Mouse (Mus musculus) right cerebral cortex, adult 18-20 months (tissue): ENCODE measurements around the gene E330021D16Rik.

Experiments
- DNase-seq: peaks from one replicate; pipeline ENCODE4 v3.0.0; 2022; ENCODE audit warnings: mixed read lengths

The E330021D16Rik gene

GRCm38 (mm10) chr6:136418889-136419835 lies 3.8 kb upstream of the E330021D16Rik start:
- DNase-seq = no peak

DNA sequence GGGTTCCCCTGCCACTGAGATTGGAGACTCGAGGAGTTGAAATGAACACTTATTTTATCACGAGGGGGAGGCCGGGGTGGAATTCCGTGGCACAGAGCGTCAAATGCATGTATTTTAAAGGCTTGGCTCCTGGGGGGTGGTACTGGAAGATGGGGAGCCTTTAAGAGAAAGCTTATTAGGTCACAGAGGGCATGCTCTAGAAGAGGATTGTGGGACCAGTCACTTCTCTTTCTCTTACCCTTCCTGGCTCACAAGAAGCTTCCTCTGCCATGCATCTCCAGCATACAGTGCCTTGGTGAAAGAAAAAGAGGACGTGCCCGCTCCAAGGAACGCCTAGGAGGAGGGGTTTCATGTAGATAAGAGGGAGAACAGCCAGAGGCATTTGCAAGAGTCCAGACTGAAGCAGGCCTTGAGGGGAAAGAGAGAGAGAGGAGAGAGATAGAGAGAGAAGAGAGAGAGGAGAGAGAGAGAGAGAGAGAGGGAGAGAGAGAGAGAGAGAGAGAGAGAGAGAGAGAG lies 3.0 kb upstream of the E330021D16Rik start:
- DNase-seq = no peak

DNA sequence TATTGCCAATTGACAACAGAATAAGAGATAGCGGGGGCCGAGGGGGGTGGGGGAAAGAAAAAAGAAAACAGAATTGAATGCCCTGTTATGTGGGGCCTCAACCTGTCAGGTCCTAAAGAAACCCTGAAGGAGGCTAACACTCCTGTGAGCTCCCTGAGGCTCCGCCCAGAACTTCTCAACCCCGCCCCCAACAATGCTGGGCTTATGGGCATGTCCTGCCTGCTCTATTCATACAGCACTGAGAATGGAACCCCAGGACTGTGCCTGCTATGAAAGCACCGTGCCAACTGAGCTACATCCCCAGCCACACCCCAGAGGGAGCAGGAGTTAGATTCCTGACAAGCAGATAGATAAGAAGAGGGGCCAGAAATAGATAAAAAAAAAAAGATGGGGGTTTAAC lies 2.5 kb upstream of the E330021D16Rik start:
- no peak for DNase-seq

DNA sequence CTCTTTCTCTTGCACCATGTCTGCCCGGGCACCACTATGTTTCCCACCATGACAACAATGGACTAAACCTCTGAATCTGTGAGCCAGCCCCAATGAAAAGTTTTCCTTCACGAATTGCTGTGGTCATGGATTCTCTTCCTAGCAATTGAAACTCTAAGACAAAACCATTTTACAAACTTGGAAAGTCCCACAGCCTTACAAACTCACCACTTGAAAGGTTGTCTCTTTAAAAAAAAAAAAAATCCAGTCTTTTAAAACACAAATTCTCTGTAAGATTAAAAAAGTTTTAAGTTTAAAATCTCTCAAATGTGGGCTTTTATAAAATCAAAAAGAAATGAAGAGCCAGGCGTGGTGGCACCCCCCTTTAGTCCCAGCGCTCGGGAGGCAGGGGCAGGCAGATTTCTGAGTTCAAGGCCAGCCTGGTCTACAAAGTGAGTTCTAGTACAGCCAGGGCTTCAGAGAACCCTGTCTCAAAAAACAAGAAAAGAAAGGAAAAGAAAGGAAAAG lies 1.5 kb downstream of the E330021D16Rik start:
- no peak for DNase-seq

DNA sequence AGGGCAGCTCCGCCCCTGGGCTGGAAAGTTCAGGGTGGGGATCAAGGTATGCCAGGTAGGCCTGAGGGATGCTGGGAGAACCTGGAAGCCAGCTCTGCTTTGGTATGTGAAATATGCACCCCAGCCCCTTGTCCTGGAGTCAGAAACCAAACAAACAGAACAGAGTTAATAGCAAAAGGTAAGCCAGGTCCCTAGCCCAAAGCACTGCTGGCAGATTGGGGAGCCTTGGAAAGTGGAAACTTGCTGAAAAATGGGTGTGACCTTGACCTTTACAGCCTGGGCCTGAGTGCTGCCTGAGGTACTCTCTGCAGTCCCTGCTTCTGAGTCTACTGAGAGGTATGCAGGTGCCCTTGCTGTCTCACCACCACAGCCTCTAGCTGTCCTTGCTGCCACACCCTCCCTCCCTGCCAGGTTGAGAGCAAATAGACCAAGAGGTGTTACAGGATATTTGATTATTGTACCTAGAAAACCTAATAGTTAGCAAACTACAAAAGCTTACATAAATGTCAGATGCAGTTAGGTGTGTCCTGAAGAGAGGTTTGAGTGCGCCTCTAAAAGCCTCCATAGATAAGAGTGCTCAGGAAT lies 7.7 kb downstream of the E330021D16Rik start:
- no peak for DNase-seq

- no peak for DNase-seq
Observed at GRCm38 (mm10) chr6:136396860-136397259, 18.5 kb downstream of the E330021D16Rik start.

DNA sequence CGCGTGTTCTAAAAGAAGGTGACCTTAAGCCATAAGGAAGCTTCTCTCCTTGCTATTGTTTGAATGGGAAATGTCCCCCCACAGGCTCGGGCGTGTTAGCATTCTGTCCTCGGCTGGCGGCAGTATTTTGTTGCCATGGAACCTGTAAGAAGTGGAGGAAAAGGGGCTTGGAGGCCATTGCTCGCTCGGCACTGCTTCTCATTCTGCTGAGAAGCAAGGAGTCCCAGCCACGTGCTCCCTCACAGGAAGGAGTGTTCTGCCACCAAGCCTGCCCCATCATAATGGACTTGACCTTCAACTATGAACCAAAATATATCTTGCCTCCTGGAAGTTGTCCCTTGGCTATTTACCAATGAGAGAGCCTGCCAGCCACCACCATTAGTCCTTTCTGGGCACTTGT lies 25.1 kb downstream of the E330021D16Rik start:
- no peak for DNase-seq

DNA sequence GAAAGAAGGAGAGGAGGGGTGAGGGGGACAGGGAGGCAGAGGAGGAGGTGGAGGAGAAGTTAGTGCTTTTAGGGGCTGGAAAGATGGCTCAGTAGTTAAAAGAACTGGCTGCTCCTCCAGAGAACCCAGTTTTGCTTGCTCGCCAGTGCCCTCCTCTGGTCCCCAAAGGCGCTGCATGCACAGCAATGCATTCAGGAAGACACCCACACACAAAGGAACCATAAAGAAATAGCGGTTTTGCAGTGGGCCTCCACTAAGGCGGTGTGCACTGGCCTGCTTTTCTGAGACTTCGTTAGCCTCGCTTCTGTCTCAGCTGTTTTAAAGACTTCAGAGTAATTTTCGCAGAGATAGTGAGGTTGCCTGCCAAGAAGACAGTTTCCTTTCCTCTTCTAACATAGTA lies 30.1 kb downstream of the E330021D16Rik start:
- peak; percentile 44 for DNase-seq

DNA sequence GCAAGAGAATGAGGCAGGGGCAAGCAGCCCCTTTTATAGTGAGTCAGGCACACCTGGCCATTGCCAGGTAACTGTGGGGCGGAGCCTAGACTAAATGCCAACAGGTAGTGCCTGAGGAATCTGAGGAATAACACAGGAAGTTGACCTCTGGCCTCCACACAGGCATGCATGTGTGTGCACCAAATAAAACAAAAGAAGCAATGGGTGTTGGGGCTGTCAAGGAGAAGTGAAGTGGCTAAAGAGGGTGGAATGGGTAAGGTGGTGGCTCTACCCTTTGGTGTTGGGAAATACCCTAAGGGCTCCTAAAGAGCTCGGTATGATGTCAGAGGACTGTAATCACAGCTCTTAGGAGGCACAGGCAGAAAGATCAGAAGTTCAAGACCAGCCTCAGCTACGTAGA lies 32.2 kb downstream of the E330021D16Rik start:
- DNase-seq = no peak

DNA sequence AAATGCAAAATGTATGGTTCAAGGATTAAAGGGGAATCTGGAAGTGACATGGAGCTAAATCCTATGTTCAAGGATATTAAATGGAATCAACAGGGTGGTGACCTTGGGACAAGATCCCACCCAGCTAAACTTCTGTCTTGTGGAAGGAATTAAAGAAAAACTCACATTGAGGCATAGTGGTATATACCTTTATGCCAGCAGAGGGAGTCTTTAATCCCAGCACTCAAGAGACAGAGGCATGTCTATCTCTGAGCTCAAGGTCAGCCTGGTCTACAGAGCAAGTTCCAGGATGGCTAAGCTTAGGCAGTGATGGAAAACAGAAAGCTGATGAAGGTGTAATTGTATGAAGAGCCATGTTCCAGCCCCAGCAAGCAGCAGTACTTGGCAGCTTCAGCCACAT lies 39.3 kb downstream of the E330021D16Rik start:
- DNase-seq = no peak

DNA sequence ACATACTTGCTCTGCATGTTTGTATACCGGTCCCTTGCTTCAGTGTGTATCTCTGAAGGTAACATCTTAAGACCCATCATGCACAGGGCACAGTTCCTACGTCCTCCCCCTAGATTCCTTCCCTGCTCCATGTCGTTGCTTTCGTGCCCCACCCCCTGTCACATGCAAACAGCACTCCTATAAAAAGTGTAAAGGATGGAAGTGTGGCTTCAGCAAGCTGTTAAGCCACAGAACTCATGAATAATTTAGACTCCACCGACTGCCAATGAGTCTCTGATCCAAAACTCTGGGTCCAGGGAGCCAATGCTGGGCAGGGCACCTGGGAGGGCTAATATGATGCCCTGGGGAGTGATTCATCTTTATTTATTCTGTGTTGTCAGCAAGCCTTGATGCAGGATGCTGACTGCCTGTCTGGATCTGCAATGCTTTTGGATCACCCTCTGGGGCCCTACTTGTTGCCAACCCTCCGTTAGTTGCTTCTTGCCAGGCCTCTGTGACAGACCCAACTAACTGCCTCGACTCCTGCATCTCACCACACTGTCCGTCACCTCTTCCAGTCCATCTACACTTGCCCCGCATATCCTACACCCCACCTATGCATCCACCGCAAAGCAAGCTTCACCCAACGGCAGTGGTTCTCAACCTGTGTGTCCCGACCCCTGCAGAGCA lies 50.8 kb downstream of the E330021D16Rik start:
- DNase-seq = peak; percentile 63

- no peak for DNase-seq
Observed at GRCm38 (mm10) chr6:136364008-136364407, 51.4 kb downstream of the E330021D16Rik start.

GRCm38 (mm10) chr6:136363313-136363712 lies 52.1 kb downstream of the E330021D16Rik start:
- DNase-seq = no peak

DNA sequence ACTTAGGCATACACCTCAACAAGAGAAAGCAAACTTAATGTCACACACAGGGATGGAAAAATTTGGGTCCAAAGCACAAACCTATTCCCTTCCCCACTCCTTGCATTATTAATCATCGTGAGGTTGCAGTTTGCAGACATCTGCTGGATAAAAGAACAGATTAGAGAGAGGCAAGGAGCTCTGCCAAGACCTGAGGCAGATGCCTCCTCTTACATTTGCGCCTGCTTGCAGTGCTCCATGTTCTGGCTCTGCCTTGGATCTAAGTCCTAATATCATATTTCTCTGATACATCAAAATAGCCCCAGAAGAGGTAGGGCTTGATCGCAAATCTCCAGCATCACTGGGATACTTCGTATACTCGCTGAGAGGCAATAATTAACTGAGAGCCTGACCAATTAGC lies 56.9 kb downstream of the E330021D16Rik start:
- DNase-seq = no peak

DNA sequence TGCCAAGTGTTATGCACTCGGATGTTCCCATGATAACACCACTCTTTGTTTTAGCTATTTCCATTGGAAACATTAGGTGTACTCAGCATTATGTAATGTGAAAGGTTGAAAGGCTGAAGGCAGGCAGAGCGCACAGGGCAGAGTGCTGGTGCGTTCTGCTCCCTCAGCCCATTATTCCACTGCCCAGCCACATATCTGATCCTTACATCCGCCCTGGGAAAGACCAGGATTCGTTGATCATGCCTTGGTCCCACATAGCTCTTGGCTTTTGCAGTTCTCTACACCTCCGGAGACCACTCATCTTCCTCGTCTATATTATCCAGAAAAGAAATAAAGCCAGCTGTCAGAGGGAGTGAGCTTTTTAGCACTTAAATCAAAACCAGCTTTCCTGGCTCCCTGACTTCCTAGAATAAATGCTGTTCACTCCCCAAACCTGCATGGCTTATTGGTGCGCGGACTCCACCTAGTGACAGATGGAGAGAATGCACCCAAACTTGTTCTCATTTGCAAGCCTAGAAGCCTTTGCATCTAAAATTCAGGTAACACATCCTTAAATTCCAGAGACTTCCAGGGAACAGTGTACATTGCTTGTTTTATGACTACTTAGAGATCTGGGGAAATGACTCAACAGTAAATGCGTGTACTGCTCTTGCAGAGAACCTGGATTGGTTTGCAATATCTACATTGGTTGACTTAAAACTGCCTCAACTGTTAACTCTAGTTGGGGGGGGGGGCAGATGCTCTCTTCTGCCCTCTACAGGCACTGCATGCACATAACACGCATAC lies 61.8 kb downstream of the E330021D16Rik start:
- DNase-seq = peak; percentile 91
